Mouse (Mus musculus) thymus, adult 2 months (tissue): ENCODE results near the gene Ap1m1. TPM values are rescaled to one million over a fixed set of nuclear protein-coding genes. Genes with fewer than 3 reads are reported as not detected.

Experiments
- DNase-seq: peaks from one replicate; pipeline ENCODE4 v3.0.0; 2021
- H3K27ac ChIP-seq: fragments of 200-500 bp; 2 replicates; pipeline ENCODE4 v1.5.1; 2012; ENCODE audit warnings: low read length, control low read depth; ENCODE audit not compliant: control insufficient read depth, insufficient read depth
- H3K27me3 ChIP-seq: fragments of 200-500 bp; 2 replicates; pipeline ENCODE4 v1.6.1; 2012; ENCODE audit warnings: mild to moderate bottlenecking, low read length, moderate library complexity, mixed read lengths; ENCODE audit not compliant: control insufficient read depth, insufficient read depth
- H3K36me3 ChIP-seq: fragments of 200-500 bp; 2 replicates; pipeline ENCODE4 v1.6.1; 2012; ENCODE audit warnings: mild to moderate bottlenecking, low read length, moderate library complexity; ENCODE audit not compliant: control insufficient read depth, insufficient read depth
- H3K4me1 ChIP-seq: fragments of 200-500 bp; replicated peaks from 2 replicates; pipeline ENCODE4 v1.6.1; 2012; ENCODE audit warnings: low read length; ENCODE audit not compliant: control insufficient read depth, insufficient read depth
- H3K4me3 ChIP-seq: fragments of 200-500 bp; 2 replicates; pipeline ENCODE4 v1.5.1; 2012; ENCODE audit warnings: mild to moderate bottlenecking, low read length, control low read depth, moderate library complexity; ENCODE audit not compliant: control insufficient read depth, insufficient read depth
- CTCF ChIP-seq: fragments of 200-500 bp; IDR thresholded peaks from 2 replicates; pipeline ENCODE4 v1.5.1; 2012; ENCODE audit warnings: mild to moderate bottlenecking, control low read depth, low read length, moderate library complexity, borderline replicate concordance; ENCODE audit not compliant: control insufficient read depth, poor library complexity, insufficient read depth; ENCODE audit errors: extremely low read depth
- POLR2A ChIP-seq: fragments of 200-500 bp; IDR thresholded peaks from 2 replicates; pipeline ENCODE4 v1.6.1; 2012; ENCODE audit warnings: mild to moderate bottlenecking, low read length, control low read depth, moderate library complexity; ENCODE audit not compliant: control insufficient read depth, poor library complexity, insufficient read depth; ENCODE audit errors: extremely low read depth
- WGBS: fragments of 180-500 bp; shearing (Covaris S2); methylation state at CpG from one replicate; pipeline ENCODE4 v1.1.7; 2018; 5-methylcytosine and 5-hydroxymethylcytosine counted together
- polyA plus RNA-seq: library from polyadenylated mRNA; depleted of rRNA; stranded (reverse); fragments of >200 nt; gene quantifications from 2 replicates; pipeline ENCODE4 v1.2.3, GENCODE M21; 2012

Gene Ap1m1
- polyA plus RNA-seq, 1 experiment: 167 TPM

- no peak overlapping the region for H3K4me3 ChIP-seq
- H3K36me3 ChIP-seq: no peaks in the 10 kb centered on the region
- H3K4me1 ChIP-seq: peaks cover 16% of the 10 kb centered on the region
- no peaks in the 10 kb centered on the region for H3K27me3 ChIP-seq
- WGBS: 38% methylated on average over 2 of the region's 2 CpGs
- H3K27ac ChIP-seq: no peak overlapping the region
- no peak for TF ChIP-seq CTCF
- no peak for TF ChIP-seq POLR2A
- DNase-seq: no peak
Observed at GRCm38 (mm10) chr8:72244610-72245009, 4.8 kb downstream of the Ap1m1 start.

DNA sequence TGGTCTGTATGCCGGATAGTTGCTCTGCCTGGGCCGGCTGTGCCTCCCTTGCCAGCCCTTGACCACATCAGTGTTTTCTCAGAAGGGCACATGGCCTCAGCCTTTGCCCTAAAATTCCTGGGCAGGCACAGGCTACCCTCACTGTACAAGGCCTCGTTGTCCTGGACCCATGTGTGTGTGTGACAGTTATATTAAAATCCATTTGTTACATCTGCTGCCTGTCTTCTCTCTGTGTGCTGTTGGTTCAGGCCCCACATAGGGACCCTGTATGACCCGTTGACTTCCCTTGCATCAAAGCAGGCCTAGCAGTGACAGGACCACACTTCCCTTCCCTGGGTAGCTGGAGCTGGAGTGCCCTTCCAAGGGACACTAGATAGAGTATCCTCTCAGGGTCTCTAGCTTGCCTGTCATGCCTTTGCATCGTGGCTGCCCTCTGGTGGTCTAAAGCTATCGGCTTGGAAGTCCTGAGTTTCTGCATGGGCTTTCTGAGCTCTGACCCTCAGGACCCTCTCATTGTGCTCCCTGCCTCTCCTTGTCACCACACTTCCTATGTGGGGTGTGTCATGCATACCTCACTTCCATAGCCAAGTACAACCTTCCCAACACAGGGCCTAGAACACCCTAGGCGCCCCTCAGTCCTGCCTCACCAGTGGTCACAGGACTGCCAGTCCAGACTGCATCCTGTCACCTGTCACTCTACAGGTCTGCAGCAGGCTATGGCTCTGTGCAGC lies 17.5 kb downstream of the Ap1m1 start:
- Histone ChIP-seq H3K4me3 (no peak overlapping the region), H3K36me3 (peaks cover 15% of the 10 kb centered on the region), H3K27ac (no peak overlapping the region), H3K27me3 (no peaks in the 10 kb centered on the region), H3K4me1 (0 out of 2 replicates have a peak, but pooled peaks cover 4% of the 10 kb centered on the region)
- TF ChIP-seq POLR2A (no peak), CTCF (peak; percentile 33; the same call in 1 of the 2 replicates)
- WGBS: 67% methylated on average over 7 of the region's 7 CpGs
- peak; percentile 62 for DNase-seq

DNA sequence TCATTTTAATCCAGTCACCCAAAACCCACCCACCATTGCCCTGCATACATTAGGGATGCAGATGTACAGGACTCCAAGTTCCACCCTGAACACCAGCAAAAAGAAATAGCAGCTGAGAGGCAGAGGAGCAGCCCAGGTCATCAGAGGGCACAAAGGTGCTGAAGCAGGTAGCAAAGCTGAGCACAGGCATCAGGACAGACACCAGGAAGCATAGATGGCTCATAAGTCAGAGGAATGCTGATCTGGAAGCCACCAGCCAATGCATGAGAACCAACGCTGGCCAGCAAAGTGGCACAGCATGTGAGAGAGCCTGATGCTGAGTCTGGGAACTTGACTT lies 18.1 kb downstream of the Ap1m1 start:
- no peak overlapping the region for H3K27ac ChIP-seq
- H3K4me1 ChIP-seq: 0 out of 2 replicates have a peak, but pooled peaks cover 4% of the 10 kb centered on the region
- H3K36me3 ChIP-seq: peaks cover 15% of the 10 kb centered on the region
- 88% methylated on average over 1 of the region's 1 CpGs for WGBS
- no peak for TF ChIP-seq POLR2A
- TF ChIP-seq CTCF: no peak
- H3K27me3 ChIP-seq: no peaks in the 10 kb centered on the region
- no peak overlapping the region for H3K4me3 ChIP-seq
- DNase-seq: no peak

DNA sequence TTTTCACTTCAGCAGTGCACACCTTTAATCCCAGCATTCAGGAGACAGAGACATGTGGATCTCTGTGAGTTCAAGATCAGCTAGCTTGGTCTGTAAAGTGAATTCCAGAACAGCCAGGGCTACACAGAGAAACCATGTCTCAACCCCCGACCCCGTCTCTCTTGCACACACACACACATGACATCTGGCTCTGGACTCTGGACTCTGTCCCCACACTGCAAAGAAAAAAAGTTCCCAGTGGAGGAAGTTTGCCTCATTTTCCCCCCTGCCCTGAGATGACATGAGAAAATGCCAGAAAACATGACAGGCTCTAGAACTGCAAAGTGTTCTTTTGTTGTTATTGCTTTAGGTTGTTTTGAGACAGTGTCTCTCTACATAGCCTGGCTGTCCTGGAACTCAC lies 20.0 kb downstream of the Ap1m1 start:
- 0 out of 2 replicates have a peak, but pooled peaks cover 4% of the 10 kb centered on the region for H3K4me1 ChIP-seq
- DNase-seq: no peak
- TF ChIP-seq POLR2A (no peak), CTCF (no peak)
- no peak overlapping the region for H3K27ac ChIP-seq
- H3K27me3 ChIP-seq: no peaks in the 10 kb centered on the region
- peaks cover 7% of the 10 kb centered on the region for H3K36me3 ChIP-seq
- H3K4me3 ChIP-seq: no peak overlapping the region
- 83% methylated on average over 2 of the region's 2 CpGs for WGBS

DNA sequence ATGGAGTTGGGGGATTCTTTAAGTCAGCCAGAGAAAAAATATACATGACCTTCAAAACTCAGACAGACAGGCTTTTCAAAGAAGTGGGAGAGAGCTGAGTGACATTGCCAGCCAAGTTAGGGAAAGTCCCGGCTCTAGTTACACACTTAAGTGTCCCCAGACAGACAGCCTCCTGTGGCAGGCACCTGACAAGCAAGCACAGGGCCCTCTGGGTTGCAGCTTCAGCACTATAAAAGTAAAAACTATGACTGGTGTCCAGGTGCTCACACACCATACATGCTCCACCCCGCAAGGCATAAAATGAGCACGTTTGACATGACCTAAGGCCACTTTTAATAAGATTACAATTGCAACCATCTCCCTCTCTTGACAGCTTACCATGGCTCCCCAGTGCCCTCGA lies 20.8 kb downstream of the Ap1m1 start:
- H3K27ac ChIP-seq: peak overlapping the region; percentile 29; the same call in 1 of the 2 replicates
- peaks cover 4% of the 10 kb centered on the region for H3K4me1 ChIP-seq
- peaks cover 2% of the 10 kb centered on the region for H3K36me3 ChIP-seq
- no peak for DNase-seq
- WGBS: 69% methylated on average over 4 of the region's 4 CpGs
- no peak for TF ChIP-seq CTCF
- TF ChIP-seq POLR2A: no peak
- H3K27me3 ChIP-seq: no peaks in the 10 kb centered on the region
- no peak overlapping the region for H3K4me3 ChIP-seq

DNA sequence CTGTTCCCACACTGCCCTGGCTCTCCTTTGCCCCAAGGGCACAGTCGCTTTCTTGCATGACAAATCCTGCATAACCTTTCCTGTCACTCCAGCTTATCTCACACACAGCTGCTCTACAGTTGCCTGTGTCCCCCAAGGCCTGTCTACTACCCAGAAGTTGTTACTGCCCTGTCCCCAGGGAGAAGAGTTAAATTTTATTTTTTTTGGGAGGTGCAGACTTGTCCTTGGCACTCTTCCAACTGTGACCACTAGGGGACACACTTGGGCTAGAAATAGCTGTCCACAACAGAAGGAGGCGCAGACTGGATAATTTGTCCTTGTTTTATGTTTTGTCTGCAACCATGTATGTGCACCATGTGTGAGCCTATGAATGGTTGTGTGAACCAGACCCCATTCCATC lies 21.2 kb downstream of the Ap1m1 start:
- Histone ChIP-seq H3K27me3 (no peaks in the 10 kb centered on the region), H3K27ac (peak overlapping the region; percentile 29; the same call in 1 of the 2 replicates), H3K36me3 (no peaks in the 10 kb centered on the region), H3K4me3 (no peak overlapping the region), H3K4me1 (peaks cover 8% of the 10 kb centered on the region)
- peak; percentile 79 for DNase-seq
- TF ChIP-seq CTCF (no peak), POLR2A (no peak)
- WGBS: 58% methylated on average over 2 of the region's 2 CpGs
